In genomic region chr7:135770051-135770450, GRCm38 (mm10) we compare ENCODE assay signal across 18 mouse cellular contexts. TPM values are rescaled to one million over a fixed set of nuclear protein-coding genes. Genes with fewer than 3 reads are reported as not detected.
DNase-seq lines count a peak whose midpoint lies in the region; ATAC-seq and TF ChIP-seq lines count a peak whose summit lies in the region.
"Had no signal": no experiment of that assay in that cellular context is flagged by ENCODE, and none has a peak within 500 bp of the region (broad histone marks: within the 10 kb centered on the region; RNA-seq: fewer than 3 reads in every experiment).

No protein-coding gene starts in this region.

- no peak overlapping the region for H3K4me3 ChIP-seq in forebrain, embryonic 12.5 days (replicated peaks)
- H3K4me3 ChIP-seq in forebrain, embryonic 10.5 days = no peak overlapping the region
- H3K4me3 ChIP-seq in kidney, embryonic 16.5 days (ENCODE audit: low read length) = no peak overlapping the region
- no peak overlapping the region for H3K4me3 ChIP-seq in thymus, adult 2 months (ENCODE audit: control insufficient read depth, insufficient read depth, low read length)
- H3K4me3 ChIP-seq: embryonic facial prominence, embryonic 10.5 days; heart, embryonic 10.5 days; limb, embryonic 13.5 days; midbrain, embryonic 15.5 days had no signal

- no peak for DNase-seq in forebrain, embryonic 10.5 days (ENCODE audit: extremely low spot score, low spot score)
- DNase-seq in kidney, adult 9 months = no peak
- peak; percentile 30 for DNase-seq in thymus, postnatal 4 days
- no peak for DNase-seq in thymus, adult 2 months
- DNase-seq in testis, postnatal 14 days (ENCODE audit: low spot score) = peak; percentile 49
- DNase-seq in B cell, adult 2 months = no peak
- DNase-seq: cerebellum, postnatal 25 days; gastrocnemius, postnatal 14 days; heart, postnatal 10 days; kidney, adult 8-10 months; right cerebral cortex, adult 18-20 months had no signal

- H3K9ac ChIP-seq in forebrain, embryonic 12.5 days = no peak overlapping the region
- no peak overlapping the region for H3K9ac ChIP-seq in kidney, embryonic 16.5 days (replicated peaks; ENCODE audit: low read length)
- H3K9ac ChIP-seq: limb, embryonic 13.5 days; midbrain, embryonic 15.5 days had no signal

- H3K27me3 ChIP-seq in forebrain, embryonic 12.5 days = 0 out of 2 replicates have a peak, but pooled peaks cover 2% of the 10 kb centered on the region
- H3K27me3 ChIP-seq in forebrain, embryonic 10.5 days (ENCODE audit: poor library complexity, severe bottlenecking) = no peaks in the 10 kb centered on the region
- no peaks in the 10 kb centered on the region for H3K27me3 ChIP-seq in kidney, embryonic 16.5 days (ENCODE audit: insufficient read depth, low read length)
- H3K27me3 ChIP-seq in thymus, adult 2 months (ENCODE audit: control insufficient read depth, insufficient read depth, low read length) = no peaks in the 10 kb centered on the region
- H3K27me3 ChIP-seq: limb, embryonic 13.5 days; midbrain, embryonic 15.5 days had no signal

- H3K36me3 ChIP-seq in forebrain, embryonic 12.5 days (replicated peaks) = no peaks in the 10 kb centered on the region
- no peaks in the 10 kb centered on the region for H3K36me3 ChIP-seq in forebrain, embryonic 10.5 days (replicated peaks)
- H3K36me3 ChIP-seq in kidney, embryonic 16.5 days (ENCODE audit: insufficient read depth, low read length) = no peaks in the 10 kb centered on the region
- H3K36me3 ChIP-seq in thymus, adult 2 months (ENCODE audit: control insufficient read depth, insufficient read depth, low read length) = no peaks in the 10 kb centered on the region
- H3K36me3 ChIP-seq: embryonic facial prominence, embryonic 10.5 days; G1E; heart, embryonic 10.5 days; limb, embryonic 13.5 days; midbrain, embryonic 15.5 days had no signal

- 0 out of 2 replicates have a peak, but pooled peaks have one; percentile 46 for ATAC-seq in forebrain, embryonic 12.5 days (ENCODE audit: low FRiP score)
- ATAC-seq in kidney, embryonic 16.5 days (ENCODE audit: low FRiP score, low TSS enrichment) = peak; percentile 49; the same call in 1 of the 2 replicates
- ATAC-seq: midbrain, embryonic 15.5 days had no signal

- H3K4me2 ChIP-seq in forebrain, embryonic 12.5 days = no peak overlapping the region
- H3K4me2 ChIP-seq in kidney, embryonic 16.5 days (replicated peaks; ENCODE audit: low read depth, low read length) = no peak overlapping the region
- H3K4me2 ChIP-seq: midbrain, embryonic 15.5 days had no signal

- no peak for TF ChIP-seq POLR2A in thymus, adult 2 months (IDR thresholded peaks at IDR 0.05; ENCODE audit: control insufficient read depth, extremely low read depth, insufficient read depth, low read length, poor library complexity)

- H3K4me1 ChIP-seq in forebrain, embryonic 12.5 days = no peaks in the 10 kb centered on the region
- H3K4me1 ChIP-seq in forebrain, embryonic 10.5 days = no peaks in the 10 kb centered on the region
- peaks cover 7% of the 10 kb centered on the region for H3K4me1 ChIP-seq in kidney, embryonic 16.5 days (ENCODE audit: insufficient read depth, low read length)
- H3K4me1 ChIP-seq in thymus, adult 2 months (replicated peaks; ENCODE audit: control insufficient read depth, insufficient read depth, low read length) = no peaks in the 10 kb centered on the region
- H3K4me1 ChIP-seq: heart, embryonic 10.5 days had no signal

- TF ChIP-seq CTCF in thymus, adult 2 months (IDR thresholded peaks at IDR 0.05; ENCODE audit: borderline replicate concordance, control insufficient read depth, extremely low read depth, insufficient read depth, low read length, poor library complexity) = no peak

- H3K9me3 ChIP-seq in forebrain, embryonic 12.5 days = no peaks in the 10 kb centered on the region
- H3K9me3 ChIP-seq in forebrain, embryonic 10.5 days = no peaks in the 10 kb centered on the region
- no peaks in the 10 kb centered on the region for H3K9me3 ChIP-seq in kidney, embryonic 16.5 days (ENCODE audit: low read length)
- H3K9me3 ChIP-seq: embryonic facial prominence, embryonic 10.5 days; G1E; heart, embryonic 10.5 days; limb, embryonic 13.5 days; midbrain, embryonic 15.5 days had no signal

- H3K27ac ChIP-seq in forebrain, embryonic 12.5 days = no peak overlapping the region
- H3K27ac ChIP-seq in forebrain, embryonic 10.5 days = no peak overlapping the region
- no peak overlapping the region for H3K27ac ChIP-seq in kidney, embryonic 16.5 days (ENCODE audit: low read length)
- no peak overlapping the region for H3K27ac ChIP-seq in thymus, adult 2 months (ENCODE audit: control insufficient read depth, insufficient read depth, low read length)
- H3K27ac ChIP-seq: embryonic facial prominence, embryonic 10.5 days; heart, embryonic 10.5 days; limb, embryonic 13.5 days; midbrain, embryonic 15.5 days had no signal

- 69% methylated on average over 6 of the region's 6 CpGs for WGBS in forebrain, embryonic 12.5 days
- 70% methylated on average over 6 of the region's 6 CpGs for WGBS in forebrain, embryonic 10.5 days
- whole genome bisulfite sequencing in kidney, embryonic 16.5 days = 75% methylated on average over 6 of the region's 6 CpGs
- WGBS in thymus, adult 2 months = 82% methylated on average over 6 of the region's 6 CpGs

RNA-seq across cellular contexts. Expression of gene Mki67, which starts 53.9 kb away (rescaled TPM):
- 63.2 and 67.6 TPM in 2 replicates for polyA plus RNA-seq in forebrain, embryonic 12.5 days (2016; fragmentation: Nextera tagmentation; extraction: Ambion mirVana)
- polyA plus RNA-seq in forebrain, embryonic 10.5 days (2016; fragmentation: Nextera tagmentation; extraction: Ambion mirVana) = 50.9 and 53.4 TPM in 2 replicates
- polyA plus RNA-seq in kidney, embryonic 16.5 days (2015; fragmentation: Nextera tagmentation; extraction: Ambion mirVana) = 32.6 and 35.8 TPM in 2 replicates
- polyA plus RNA-seq in thymus, adult 2 months (2012; rRNA removed) = 19.1 and 29.7 TPM in 2 replicates

Comparison
In these comparisons a context has a peak if more than half of its experiments do, and no peak if none do; other contexts are left out.
1. DNase-seq: peak in thymus, postnatal 4 days (single experiment) and testis, postnatal 14 days (single experiment); none in forebrain, embryonic 10.5 days (single experiment), kidney, adult 9 months (single experiment), thymus, adult 2 months (single experiment) and B cell, adult 2 months (0 of 2).